Mouse (Mus musculus) hindbrain, postnatal 0 days (tissue): Measurements from ENCODE around the gene Cdc37. TPM values are rescaled to one million over a fixed set of nuclear protein-coding genes. Genes with fewer than 3 reads are reported as not detected.

Experiments used
- ATAC-seq: fragments of 200-750 bp; cut with Nextera tagmentation; 2 replicates; pipeline ENCODE4 v1.8.0; 2017; ENCODE audit warnings: mild to moderate bottlenecking, moderate TSS enrichment, moderate library complexity
- DNase-seq: peaks from one replicate; pipeline ENCODE4 v3.0.0-alpha.2; 2015; ENCODE audit warnings: low spot score
- H3K27ac ChIP-seq: fragments of 300-500 bp; sonication (generic); 2 replicates; pipeline ENCODE4 v1.5.1; 2014; ENCODE audit warnings: mild to moderate bottlenecking
- H3K27me3 ChIP-seq: fragments of 300-500 bp; sonication (generic); 2 replicates; pipeline ENCODE4 v1.6.1; 2014; ENCODE audit warnings: low read length, mixed read lengths; ENCODE audit not compliant: insufficient read depth
- H3K36me3 ChIP-seq: fragments of 300-500 bp; sonication (generic); 2 replicates; pipeline ENCODE4 v1.6.1; 2014; ENCODE audit warnings: low read length, mixed read lengths; ENCODE audit not compliant: insufficient read depth
- H3K4me1 ChIP-seq: fragments of 300-500 bp; sonication (generic); 2 replicates; pipeline ENCODE4 v1.6.1; 2014; ENCODE audit warnings: antibody characterized with exemption, low read length, mixed read lengths; ENCODE audit not compliant: insufficient read depth
- H3K4me2 ChIP-seq: fragments of 300-500 bp; sonication (generic); 2 replicates; pipeline ENCODE4 v1.6.1; 2014; ENCODE audit warnings: low read depth, mild to moderate bottlenecking, low read length, moderate library complexity, mixed read lengths
- H3K4me3 ChIP-seq: fragments of 300-500 bp; sonication (generic); 2 replicates; pipeline ENCODE4 v1.5.1; 2014; ENCODE audit warnings: low read length
- H3K9ac ChIP-seq: fragments of 300-500 bp; sonication (generic); replicated peaks from 2 replicates; pipeline ENCODE4 v1.6.1; 2014; ENCODE audit warnings: mild to moderate bottlenecking, low read length, moderate library complexity, mixed read lengths
- H3K9me3 ChIP-seq: fragments of 300-500 bp; sonication (generic); 2 replicates; pipeline ENCODE4 v1.6.1; 2016; ENCODE audit warnings: low read length, mixed read lengths
- CTCF ChIP-seq: IDR thresholded peaks from 2 replicates; pipeline ENCODE4 v1.5.1; 2016; ENCODE audit warnings: antibody characterized with exemption, control low read depth, low read depth
- WGBS: fragments of 180-500 bp; shearing (Covaris S2); extraction: QIAGEN DNeasy Blood & Tissue Kit; methylation state at CpG from one replicate; pipeline ENCODE4 v1.1.7; 2014; 5-methylcytosine and 5-hydroxymethylcytosine counted together
- polyA plus RNA-seq: library from polyadenylated mRNA; unstranded; fragments of >200 nt; fragmentation: Nextera tagmentation; extraction: Ambion mirVana; gene quantifications from 2 replicates; pipeline ENCODE4 v1.2.1, GENCODE M21; 2015
- total RNA-seq: library from RNA; depleted of rRNA; stranded (reverse); fragments of >200 nt; gene quantifications from 2 replicates; pipeline ENCODE4 v1.2.3, GENCODE M21; 2014

Gene Cdc37
- total and polyA plus RNA-seq, 2 experiments from 2014 or later = 20.1 to 173 TPM

DNA sequence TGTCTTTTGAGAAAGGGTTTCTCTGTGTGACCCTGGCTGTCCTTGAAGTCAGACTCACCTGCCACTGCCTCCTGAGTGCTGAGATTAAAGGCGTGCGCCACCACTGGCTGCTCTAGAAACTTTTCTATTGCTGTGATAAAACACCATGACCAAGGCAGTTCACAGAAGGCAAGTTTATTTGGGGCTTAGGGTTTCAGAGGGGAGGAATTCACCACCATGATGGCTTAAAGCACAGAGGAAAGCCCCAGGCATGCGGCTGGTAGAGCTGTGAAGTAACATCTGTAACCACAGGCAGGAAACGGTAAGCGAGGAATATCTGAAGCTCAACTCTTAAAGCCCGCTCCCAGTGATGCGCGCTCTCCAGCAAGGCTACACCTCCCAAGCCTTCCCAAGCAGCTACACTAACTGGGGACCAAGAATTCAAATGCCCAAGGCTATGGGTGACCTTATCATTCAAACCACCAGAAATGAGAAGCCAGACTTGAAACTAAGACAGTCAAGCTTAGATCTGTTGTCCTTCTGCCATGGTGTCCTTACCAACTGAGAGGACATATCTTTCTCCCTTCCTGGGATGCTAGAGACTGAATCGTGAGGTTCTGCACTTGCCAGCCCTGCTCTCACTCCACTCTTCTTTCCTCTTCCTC lies 16.6 kb downstream of the Cdc37 start:
- no peak overlapping the region for H3K4me3 ChIP-seq
- H3K36me3 ChIP-seq = peaks cover 5% of the 10 kb centered on the region; the same call in 1 of the 2 replicates
- H3K27me3 ChIP-seq = no peaks in the 10 kb centered on the region
- no peak for DNase-seq
- 85% methylated on average over 9 of the region's 9 CpGs for WGBS
- no peak overlapping the region for H3K9ac ChIP-seq
- no peak overlapping the region for H3K4me2 ChIP-seq
- no peak for TF ChIP-seq CTCF
- no peak overlapping the region for H3K27ac ChIP-seq
- 0 out of 2 replicates have a peak, but pooled peaks cover 4% of the 10 kb centered on the region for H3K4me1 ChIP-seq
- no peak for ATAC-seq
- no peaks in the 10 kb centered on the region for H3K9me3 ChIP-seq

DNA sequence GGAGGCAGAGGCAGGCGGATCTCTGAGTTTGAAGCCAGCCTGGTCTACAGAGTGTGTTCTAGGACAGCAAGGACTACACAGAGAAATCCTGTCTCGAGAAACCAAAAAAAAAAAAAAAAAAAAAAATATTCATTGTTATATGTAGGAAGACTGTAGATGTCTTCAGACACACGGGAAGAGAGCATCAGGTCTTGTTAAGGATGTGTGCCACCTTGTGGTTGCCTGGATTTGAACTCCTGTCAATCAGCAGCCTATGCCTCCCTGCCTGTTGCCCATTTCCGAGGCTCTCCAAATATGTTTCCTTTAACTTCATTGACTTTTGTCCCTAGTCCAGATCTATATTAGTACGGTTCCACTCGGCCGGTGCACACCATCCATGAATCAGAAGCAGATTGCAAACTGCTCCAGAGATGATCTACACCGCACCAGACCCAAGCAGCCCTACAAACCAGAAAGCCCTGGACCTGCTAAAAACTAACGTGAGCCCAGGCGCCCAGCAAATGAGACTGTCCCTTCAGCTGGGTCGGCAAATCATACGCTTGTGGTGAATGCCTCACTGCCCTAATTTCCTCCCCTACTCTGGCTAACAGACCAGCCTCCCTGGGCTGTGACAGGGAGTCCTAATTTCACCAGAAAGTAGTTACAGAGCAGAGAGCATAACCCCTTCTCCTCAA lies 17.5 kb downstream of the Cdc37 start:
- ATAC-seq = no peak
- Histone ChIP-seq H3K27me3 (no peaks in the 10 kb centered on the region), H3K4me3 (no peak overlapping the region), H3K4me2 (no peak overlapping the region), H3K27ac (no peak overlapping the region), H3K4me1 (0 out of 2 replicates have a peak, but pooled peaks cover 4% of the 10 kb centered on the region), H3K9ac (no peak overlapping the region), H3K9me3 (no peaks in the 10 kb centered on the region), H3K36me3 (no peaks in the 10 kb centered on the region; the same call in 1 of the 2 replicates)
- WGBS = 80% methylated on average over 12 of the region's 12 CpGs
- TF ChIP-seq CTCF = peak; percentile 49
- peak; percentile 32 for DNase-seq

DNA sequence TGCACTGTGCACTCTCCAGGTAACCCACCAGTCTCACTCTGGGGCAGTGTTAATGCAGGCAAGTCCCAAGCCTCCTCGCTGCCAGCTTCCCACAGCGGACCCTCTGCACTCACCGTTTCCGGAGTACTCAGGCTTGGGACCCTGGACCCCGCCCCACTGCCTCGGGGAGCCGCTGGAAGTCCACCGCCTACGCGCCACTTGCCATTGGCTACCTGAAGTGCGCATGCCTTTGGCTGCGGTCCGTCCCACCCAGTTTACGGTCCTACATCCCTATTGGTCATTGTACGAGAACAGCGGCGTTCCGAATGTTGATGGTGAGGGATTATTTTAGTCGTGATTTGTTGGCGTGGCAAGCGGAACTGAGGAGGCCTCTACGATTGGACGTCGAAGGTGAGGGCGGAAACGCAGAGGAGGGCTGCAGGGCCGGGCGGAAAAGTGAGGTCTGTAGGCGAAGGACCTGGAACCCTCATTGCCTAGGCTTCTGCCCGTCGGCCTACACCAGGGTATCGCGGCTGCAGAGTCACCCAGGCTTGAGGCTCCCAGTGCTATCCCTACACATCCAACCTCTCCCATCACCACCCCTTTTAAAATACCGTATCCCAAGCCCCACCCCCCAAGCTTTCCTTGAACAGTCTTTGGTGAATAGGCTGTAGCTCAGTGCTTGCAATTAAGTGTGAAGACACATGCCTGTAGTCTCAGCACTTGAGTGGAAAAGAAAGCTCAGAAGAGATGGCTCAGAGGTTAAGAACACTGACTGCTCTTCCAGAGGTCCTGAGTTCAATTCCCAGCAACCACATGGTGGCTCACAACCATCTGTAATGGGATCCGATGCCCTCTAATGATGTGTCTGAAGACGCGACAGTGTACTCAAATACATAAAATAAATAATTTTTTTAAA lies 18.5 kb downstream of the Cdc37 start, which contains the start of gene Tyk2:
Gene Tyk2 (minus strand): TSS at position 185 of the 898 bp plus-strand sequence.
- H3K27me3 ChIP-seq = no peaks in the 10 kb centered on the region
- H3K9me3 ChIP-seq = no peaks in the 10 kb centered on the region
- H3K36me3 ChIP-seq = no peaks in the 10 kb centered on the region; the same call in 1 of the 2 replicates
- 0 out of 2 replicates have a peak, but pooled peaks cover 4% of the 10 kb centered on the region for H3K4me1 ChIP-seq
- no peak for TF ChIP-seq CTCF
- H3K9ac ChIP-seq = peak within 1 kb of the TSS; percentile 43
- peak within 1 kb of the TSS; percentile 83 for H3K4me2 ChIP-seq
- ATAC-seq (peak; percentile 97), DNase-seq (peak; percentile 97)
- H3K4me3 ChIP-seq = peak within 1 kb of the TSS; percentile 60
- H3K27ac ChIP-seq = peak within 1 kb of the TSS; percentile 32; the same call in 1 of the 2 replicates
- 6% methylated on average over 37 of the region's 37 CpGs for WGBS

GRCm38 (mm10) chr9:21126259-21126627 lies 23.5 kb downstream of the Cdc37 start:
- H3K27me3 ChIP-seq = no peaks in the 10 kb centered on the region
- ATAC-seq (no peak), DNase-seq (no peak)
- H3K9ac ChIP-seq = no peak overlapping the region
- H3K27ac ChIP-seq = no peak overlapping the region
- no peak overlapping the region for H3K4me2 ChIP-seq
- H3K36me3 ChIP-seq = peaks cover 23% of the 10 kb centered on the region; the same call in 1 of the 2 replicates
- H3K4me3 ChIP-seq = no peak overlapping the region
- TF ChIP-seq CTCF = no peak
- 80% methylated on average over 2 of the region's 2 CpGs for WGBS
- H3K9me3 ChIP-seq = no peaks in the 10 kb centered on the region
- 0 out of 2 replicates have a peak, but pooled peaks cover 4% of the 10 kb centered on the region for H3K4me1 ChIP-seq

GRCm38 (mm10) chr9:21125502-21126258 lies 24.1 kb downstream of the Cdc37 start:
- H3K4me3 ChIP-seq = no peak overlapping the region
- H3K4me2 ChIP-seq = no peak overlapping the region
- no peak overlapping the region for H3K9ac ChIP-seq
- TF ChIP-seq CTCF = no peak
- no peak for ATAC-seq
- 91% methylated on average over 9 of the region's 9 CpGs for WGBS
- H3K4me1 ChIP-seq = 0 out of 2 replicates have a peak, but pooled peaks cover 3% of the 10 kb centered on the region
- no peak overlapping the region for H3K27ac ChIP-seq
- H3K27me3 ChIP-seq = no peaks in the 10 kb centered on the region
- DNase-seq = no peak
- no peaks in the 10 kb centered on the region for H3K9me3 ChIP-seq
- peaks cover 28% of the 10 kb centered on the region; the same call in 1 of the 2 replicates for H3K36me3 ChIP-seq

DNA sequence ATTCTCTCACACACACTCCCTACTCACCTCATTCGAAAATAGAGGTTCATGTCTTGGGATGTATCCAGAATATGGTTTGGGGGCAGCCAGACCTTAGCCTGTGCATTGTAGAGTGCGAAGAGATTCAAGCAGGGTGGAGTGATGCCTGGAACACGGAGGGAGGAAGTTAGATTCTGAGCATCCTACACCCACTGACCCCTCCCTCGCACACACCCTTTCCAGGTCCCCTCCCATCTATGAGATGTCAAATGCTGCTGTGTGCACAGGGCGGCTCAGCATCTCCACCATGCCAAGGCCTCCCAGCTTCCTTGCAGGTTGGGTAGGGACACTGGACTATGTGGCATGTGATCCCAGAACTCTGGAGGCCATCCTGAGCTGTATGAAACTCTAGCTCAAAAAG lies 24.9 kb downstream of the Cdc37 start:
- H3K9me3 ChIP-seq = no peaks in the 10 kb centered on the region
- no peak overlapping the region for H3K9ac ChIP-seq
- no peak for TF ChIP-seq CTCF
- DNase-seq = no peak
- ATAC-seq = no peak
- no peak overlapping the region for H3K4me2 ChIP-seq
- 83% methylated on average over 5 of the region's 5 CpGs for WGBS
- no peak overlapping the region for H3K4me3 ChIP-seq
- H3K27ac ChIP-seq = no peak overlapping the region
- H3K4me1 ChIP-seq = no peaks in the 10 kb centered on the region
- H3K36me3 ChIP-seq = peaks cover 28% of the 10 kb centered on the region; the same call in 1 of the 2 replicates
- H3K27me3 ChIP-seq = no peaks in the 10 kb centered on the region
